Mouse (Mus musculus): ENCODE results near the gene Psmb3.
"Not testable (repeated sequence)": the region's sequence is repeated elsewhere in the genome, so short reads cannot be mapped to it uniquely, and the experiment has no call there.

Gene Psmb3

DNA sequence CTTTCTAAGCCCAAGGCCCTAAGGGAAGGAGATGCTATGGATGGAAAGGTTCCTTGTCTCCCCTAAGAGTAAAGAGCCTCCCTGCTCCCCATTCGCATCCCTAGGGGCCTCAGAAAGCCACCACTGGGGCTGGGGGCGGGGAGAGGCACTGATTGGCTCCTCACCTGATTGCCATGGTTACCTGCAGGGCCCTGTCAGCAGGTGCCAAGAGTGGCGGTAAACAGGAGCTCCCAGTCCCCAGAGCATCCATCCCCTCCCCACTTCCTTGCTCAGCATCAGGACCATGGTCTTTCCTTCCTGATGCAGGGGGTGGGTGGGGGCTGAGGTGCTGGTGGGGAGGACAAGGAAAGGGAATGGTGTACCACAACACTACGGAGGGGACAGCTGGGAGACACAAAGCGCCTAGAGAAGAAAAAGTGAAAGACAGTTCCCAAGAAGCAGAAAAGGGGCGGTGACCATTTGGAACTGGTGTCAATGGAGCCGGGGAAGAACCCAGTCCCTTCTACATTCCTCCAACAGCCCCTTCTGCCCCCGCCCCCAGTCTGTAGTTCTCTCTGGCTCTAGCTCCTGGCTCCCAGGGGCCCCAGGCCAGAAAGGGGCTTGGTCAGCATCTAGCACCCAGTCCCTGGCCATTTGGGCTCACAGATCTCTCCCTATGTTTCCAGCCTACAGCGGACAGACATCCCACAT is 7.3 kb upstream of the Psmb3 start:
- no peak for DNase-seq (ENCODE audit: low spot score)

DNA sequence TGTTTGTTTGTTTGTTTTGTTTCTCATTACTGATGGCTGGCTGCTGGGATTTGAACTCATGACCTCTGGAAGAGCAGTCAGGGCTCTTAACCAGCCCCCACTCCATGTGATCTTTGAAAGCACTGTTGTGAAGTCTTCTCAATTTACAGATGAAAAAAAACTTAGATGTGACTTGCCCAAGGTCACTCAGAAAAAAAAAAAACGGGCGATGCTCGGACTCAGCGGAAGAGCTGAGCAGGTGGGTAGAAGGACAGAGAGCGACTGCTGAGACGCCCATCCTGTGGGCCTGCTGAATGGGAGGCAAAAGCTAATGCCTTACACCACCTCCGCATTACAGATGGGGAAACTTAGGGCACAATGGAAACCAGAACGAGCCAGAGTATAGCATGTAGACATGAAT is 6.5 kb upstream of the Psmb3 start:
- DNase-seq (ENCODE audit: low spot score), result no peak

GRCm38 (mm10) chr11:97697199-97697890 is 5.9 kb upstream of the Psmb3 start:
- no peak for DNase-seq (ENCODE audit: low spot score)

GRCm38 (mm10) chr11:97697891-97698529 is 5.2 kb upstream of the Psmb3 start:
- no peak for DNase-seq (ENCODE audit: low spot score)

GRCm38 (mm10) chr11:97698741-97699611 is 4.2 kb upstream of the Psmb3 start:
- peak; percentile 72 for DNase-seq (ENCODE audit: low spot score)

DNA sequence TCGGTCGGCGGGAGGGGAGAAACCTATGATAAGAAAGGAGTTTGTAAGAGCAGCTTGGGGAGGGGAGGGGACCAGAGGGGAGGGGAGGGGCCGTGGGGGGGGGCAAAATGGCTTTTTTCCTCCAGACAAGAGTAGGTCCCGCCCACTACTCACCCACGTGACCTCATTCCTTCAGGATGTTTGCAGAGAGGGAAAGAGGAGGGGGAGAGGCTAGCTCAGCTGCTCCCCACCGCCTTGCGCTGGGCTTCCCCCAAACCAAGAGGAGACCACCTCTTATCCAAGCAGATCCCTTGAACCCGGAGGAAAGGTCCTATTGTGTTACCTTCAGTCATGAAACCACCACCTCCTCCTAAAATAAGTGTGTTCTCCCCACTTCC is 3.6 kb upstream of the Psmb3 start:
- DNase-seq (ENCODE audit: low spot score), result peak; percentile 81

DNA sequence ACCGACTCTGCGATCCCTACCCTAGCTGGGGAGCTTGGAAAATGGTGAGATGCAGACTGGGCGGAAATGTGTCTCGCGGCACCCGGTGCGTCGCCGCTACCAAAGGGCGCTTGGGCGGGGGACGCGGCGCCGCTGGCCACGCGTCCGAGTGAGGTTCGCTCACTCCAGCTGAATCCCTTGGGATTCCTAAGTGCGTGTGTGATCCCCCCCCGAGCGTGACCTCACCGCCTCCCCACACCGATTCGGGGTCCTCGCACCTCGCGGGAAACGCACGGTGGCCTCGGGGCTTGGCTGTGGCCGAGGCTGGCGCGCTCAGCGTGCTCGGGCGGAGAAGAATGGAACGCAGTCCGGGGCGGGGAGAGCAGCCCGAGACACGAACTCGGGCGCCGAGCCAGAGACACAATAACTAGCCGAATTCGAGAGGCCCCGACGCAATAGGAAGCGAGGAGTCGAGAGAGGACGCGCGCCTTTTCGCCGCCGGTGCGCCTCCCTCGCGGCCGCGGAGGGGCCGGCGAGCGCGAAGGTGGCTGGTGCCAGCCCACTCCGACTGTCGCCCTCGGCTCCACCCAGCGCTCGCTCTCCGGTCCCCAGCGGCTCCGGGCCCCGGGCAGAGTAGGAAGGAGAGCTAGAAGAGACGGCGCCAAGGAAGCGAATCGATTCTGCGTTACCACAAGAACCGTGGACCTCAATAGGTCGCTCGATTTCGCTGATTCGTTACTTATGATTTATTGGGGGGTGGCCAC is 3.0 kb upstream of the Psmb3 start, which contains the start of gene Pcgf2:
Gene Pcgf2 (minus strand): TSS at position 495 of the 743 bp plus-strand sequence.
- peak; percentile 72 for DNase-seq (ENCODE audit: low spot score)

GRCm38 (mm10) chr11:97700746-97701580 is 2.2 kb upstream of the Psmb3 start:
- no peak for DNase-seq (ENCODE audit: low spot score)

DNA sequence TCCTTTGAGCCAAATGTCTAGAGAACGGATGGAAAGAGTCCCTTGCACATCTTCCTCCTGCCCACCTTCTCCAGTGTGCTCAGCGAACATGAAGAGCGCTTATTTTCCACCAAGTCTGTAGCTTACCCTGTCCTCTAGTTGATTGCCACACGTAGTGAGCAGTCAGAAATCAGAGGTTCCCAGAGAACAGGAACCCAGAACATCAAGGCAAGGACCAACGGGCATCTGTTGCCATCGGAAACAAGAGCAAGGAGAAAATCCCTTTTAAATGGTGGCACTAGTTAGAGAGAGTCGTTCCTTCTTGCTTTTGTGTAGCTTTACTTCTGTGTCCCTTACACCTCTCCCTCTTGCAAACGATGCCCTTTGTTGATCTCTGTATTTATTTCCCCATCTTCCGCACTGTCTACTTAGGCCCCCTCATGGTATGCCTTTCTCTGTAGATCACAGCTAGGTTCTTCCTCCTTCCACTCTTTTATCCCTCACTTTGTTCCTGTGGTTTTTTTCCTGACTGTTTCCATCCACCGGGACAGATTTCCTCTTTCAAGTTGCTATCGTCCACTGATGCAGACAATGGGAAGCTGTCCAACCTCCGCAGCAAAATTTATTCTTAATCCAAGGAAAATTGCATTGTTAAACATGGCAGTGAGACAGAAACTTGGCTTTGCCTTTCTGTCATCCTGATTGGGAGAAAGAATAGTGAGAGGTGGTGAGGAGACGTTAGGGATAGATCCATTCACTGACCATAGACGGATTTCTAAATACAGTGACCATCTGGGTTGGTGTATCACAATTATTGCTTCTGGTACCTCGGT is 1.4 kb upstream of the Psmb3 start:
- DNase-seq (ENCODE audit: low spot score), result no peak

DNA sequence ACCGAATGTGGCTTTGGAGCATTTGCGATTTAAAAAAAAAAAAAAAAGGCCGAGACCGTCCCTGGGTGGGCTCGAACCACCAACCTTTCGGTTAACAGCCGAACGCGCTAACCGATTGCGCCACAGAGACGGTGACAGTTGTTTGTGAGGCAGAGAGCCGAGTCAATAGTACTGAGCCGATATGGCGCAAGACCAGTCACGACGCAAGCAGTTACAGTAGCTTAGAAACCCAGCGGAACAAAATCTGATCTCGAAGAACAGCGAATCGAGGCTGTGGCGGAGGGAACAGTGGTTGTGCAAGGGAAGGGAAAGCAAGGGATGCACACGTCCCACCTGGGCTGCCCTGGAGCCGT is 830 bp upstream of the Psmb3 start:
- DNase-seq (ENCODE audit: low spot score), result peak; percentile 69

GRCm38 (mm10) chr11:97710067-97710466 is 6.9 kb downstream of the Psmb3 start:
- not testable (repeated sequence) for DNase-seq (ENCODE audit: low spot score)

DNA sequence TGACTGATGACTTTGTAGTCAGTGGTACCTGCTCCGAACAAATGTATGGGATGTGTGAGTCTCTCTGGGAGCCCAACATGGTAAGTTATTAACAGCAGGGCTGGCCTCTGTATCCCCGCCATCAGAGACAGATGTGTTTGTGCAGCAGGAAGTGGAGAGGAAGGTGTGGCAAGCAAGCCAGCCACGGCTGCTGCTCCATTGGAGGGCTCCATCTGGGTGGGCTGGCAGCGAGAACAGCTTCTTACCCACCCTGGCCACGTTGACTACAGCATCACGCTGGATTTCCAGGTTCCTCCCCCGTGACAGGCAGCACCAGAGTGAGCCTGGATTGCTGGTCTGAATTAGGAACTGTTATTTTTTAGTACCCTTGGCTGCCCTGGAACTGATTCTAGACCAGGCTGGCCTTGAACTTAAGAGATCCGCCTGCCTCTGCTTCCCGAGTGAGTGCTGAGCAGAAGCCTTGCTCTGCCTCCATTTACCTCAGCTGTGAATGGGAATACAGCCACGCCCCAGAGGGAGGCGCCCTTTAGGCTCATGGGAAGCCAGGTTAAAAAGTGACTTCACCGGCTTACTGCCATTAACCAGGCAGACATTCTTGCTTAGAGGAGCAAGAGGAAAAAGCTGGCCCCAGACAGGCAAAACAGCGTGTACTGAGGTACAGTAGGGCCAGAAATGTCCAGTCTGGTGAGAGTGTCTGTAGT is 8.2 kb downstream of the Psmb3 start:
- no peak for DNase-seq (ENCODE audit: low spot score)

DNA sequence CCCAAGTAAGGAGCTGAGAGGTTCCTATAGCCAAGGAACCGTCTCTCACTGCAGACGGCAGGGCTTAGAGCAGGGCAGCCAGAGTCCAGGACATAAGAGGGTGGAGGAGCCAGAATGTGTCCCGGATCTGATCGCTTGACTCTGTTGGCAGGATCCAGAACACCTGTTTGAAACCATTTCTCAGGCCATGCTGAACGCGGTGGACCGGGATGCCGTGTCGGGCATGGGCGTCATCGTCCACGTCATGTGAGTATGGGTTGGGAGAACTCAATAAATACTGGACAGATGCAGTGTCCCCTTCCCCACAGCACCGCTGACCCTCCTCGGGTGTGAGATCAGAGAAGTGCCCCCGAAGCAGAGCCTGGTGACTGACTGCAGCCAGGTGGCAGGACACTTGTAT is 9.1 kb downstream of the Psmb3 start:
- no peak for DNase-seq (ENCODE audit: low spot score)

DNA sequence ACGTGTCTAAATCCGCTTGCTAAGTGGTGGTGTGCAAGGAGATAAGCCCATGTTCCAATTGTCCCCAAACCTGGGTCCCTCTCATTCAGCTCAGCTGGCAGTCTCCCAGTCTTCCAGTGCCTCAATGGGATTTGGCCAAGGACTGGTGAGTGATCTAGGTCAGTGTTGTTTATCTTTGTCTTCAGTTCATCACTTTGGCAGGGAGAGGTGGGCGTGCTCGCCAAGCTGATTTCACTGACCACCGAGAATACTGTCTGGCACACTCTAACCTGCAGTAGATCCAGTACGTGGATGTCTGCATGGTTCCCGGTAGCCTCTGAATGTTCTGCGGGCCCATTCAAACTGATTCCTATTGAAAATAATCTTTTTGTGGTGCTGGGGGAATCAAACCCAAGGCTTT is 10.7 kb downstream of the Psmb3 start:
- DNase-seq (ENCODE audit: low spot score), result no peak

DNA sequence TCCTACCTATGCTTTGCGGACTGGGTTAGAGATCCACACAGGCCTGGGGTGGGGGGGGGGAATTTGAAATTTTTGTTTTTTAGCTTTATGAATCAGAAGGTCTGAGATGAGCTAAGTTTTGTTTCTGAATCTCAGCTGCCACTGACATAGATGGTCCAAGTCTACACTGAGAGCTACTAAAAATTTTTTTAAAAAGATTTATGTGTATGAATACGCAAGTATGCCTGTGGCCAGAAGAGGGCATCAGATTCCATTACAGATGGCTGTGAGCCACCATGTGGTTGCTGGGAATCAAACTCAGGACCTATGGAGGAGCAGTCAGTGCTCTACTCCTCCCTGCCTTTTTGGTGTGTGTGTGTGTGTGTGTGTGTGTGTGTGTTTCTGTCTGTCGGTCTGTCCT is 11.2 kb downstream of the Psmb3 start:
- no peak for DNase-seq (ENCODE audit: low spot score)

DNA sequence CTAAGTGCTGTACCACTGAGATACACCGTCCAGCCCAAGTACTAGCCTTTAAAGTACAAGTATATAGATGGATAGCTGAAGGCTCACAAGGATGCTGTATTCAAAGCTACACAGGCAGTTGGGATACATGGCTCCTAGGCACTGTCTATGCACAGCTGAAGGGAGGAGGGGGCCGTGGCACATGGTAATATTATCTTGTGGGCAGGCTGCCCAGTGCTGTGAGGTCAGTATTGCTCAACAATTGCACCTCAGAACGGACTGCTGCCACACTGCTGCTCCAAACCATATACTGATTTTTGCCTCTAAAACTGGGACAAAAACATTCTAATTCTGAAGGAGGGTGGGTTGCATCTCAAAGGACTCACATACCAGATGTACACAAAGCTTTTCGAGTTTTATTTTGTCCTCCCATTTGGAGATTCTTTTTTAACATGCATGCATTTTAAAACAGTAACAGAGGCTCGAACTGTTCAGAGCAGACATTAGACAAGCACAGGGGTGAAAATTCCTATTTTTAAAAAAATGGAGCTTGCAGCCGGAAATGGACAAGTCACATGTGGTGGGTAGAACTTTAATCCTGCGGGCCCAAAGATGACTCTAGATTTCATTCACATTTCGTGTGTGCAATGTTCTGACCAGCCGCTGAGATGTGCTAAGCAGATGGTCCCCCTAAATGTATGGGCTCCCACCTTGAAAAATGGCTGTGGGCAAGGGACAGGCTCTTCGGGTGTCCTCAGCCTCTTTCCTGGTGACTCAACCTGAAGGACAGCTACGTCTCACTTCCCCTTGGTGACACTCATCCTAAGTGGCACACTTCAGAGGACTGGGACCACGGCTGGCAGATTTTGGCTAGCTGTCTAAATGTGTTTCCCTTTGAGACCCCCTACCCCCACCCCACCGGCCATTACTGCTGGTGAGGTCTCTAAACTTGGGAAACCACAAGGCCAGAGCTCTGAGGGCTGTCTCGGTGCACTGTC is 11.9 kb downstream of the Psmb3 start:
- no peak for DNase-seq (ENCODE audit: low spot score)

GRCm38 (mm10) chr11:97716021-97716420 is 12.8 kb downstream of the Psmb3 start:
- DNase-seq (ENCODE audit: low spot score), result no peak

Measured in ovary, adult 18-20 months (tissue).